In genomic region chr9:116553181-116553580, GRCm38 (mm10) we compare ENCODE assay signal across 9 mouse cellular contexts.
DNase-seq lines count a peak whose midpoint lies in the region; ATAC-seq and TF ChIP-seq lines count a peak whose summit lies in the region.
"Had no signal": no experiment of that assay in that cellular context is flagged by ENCODE, and none has a peak within 500 bp of the region (broad histone marks: within the 10 kb centered on the region; RNA-seq: fewer than 3 reads in every experiment).

No protein-coding gene starts in this region.

- no peak overlapping the region for H3K9ac ChIP-seq in heart, postnatal 0 days (replicated peaks; ENCODE audit: low read depth, low read length)
- H3K9ac ChIP-seq in forebrain, embryonic 11.5 days (ENCODE audit: low read length), result no peak overlapping the region
- H3K9ac ChIP-seq: stomach, embryonic 15.5 days had no signal

- H3K27me3 ChIP-seq in heart, postnatal 0 days (ENCODE audit: control insufficient read depth, insufficient read depth, low read length), result no peaks in the 10 kb centered on the region
- H3K27me3 ChIP-seq in forebrain, embryonic 11.5 days (ENCODE audit: control insufficient read depth, insufficient read depth, low read length), result no peaks in the 10 kb centered on the region
- H3K27me3 ChIP-seq: stomach, embryonic 15.5 days had no signal

- TF ChIP-seq EP300 in heart, postnatal 0 days (IDR thresholded peaks at IDR 0.05; ENCODE audit: low read depth), result no peak

- H3K9me3 ChIP-seq in heart, postnatal 0 days (replicated peaks; ENCODE audit: control insufficient read depth, low read length), result no peaks in the 10 kb centered on the region
- no peaks in the 10 kb centered on the region for H3K9me3 ChIP-seq in forebrain, embryonic 11.5 days (ENCODE audit: control insufficient read depth, low read length)
- H3K9me3 ChIP-seq: stomach, embryonic 15.5 days had no signal

- H3K4me3 ChIP-seq in heart, postnatal 0 days (ENCODE audit: low read depth, low read length), result no peak overlapping the region
- no peak overlapping the region for H3K4me3 ChIP-seq in forebrain, embryonic 11.5 days (ENCODE audit: low read depth, low read length)
- H3K4me3 ChIP-seq: stomach, embryonic 15.5 days had no signal

- no peak overlapping the region for H3K4me2 ChIP-seq in heart, postnatal 0 days (ENCODE audit: low read depth, low read length)
- H3K4me2 ChIP-seq in forebrain, embryonic 11.5 days (ENCODE audit: low read depth, low read length, severe bottlenecking), result no peak overlapping the region
- H3K4me2 ChIP-seq: stomach, embryonic 15.5 days had no signal

- 0 out of 2 replicates have a peak, but pooled peaks cover 3% of the 10 kb centered on the region for H3K4me1 ChIP-seq in heart, postnatal 0 days (ENCODE audit: control insufficient read depth, insufficient read depth)
- no peaks in the 10 kb centered on the region for H3K4me1 ChIP-seq in forebrain, embryonic 11.5 days (replicated peaks; ENCODE audit: control insufficient read depth, insufficient read depth, low read length)
- H3K4me1 ChIP-seq: stomach, embryonic 15.5 days had no signal

- no peak for ATAC-seq in heart, postnatal 0 days (ENCODE audit: insufficient read depth, low read depth)
- ATAC-seq in inflammation-experienced regulatory T-cells, adult 6 months, result no peak
- ATAC-seq in forebrain, embryonic 11.5 days (replicated peaks; ENCODE audit: low FRiP score), result no peak

- H3K27ac ChIP-seq in heart, postnatal 0 days (ENCODE audit: low read depth), result no peak overlapping the region
- no peak overlapping the region for H3K27ac ChIP-seq in forebrain, embryonic 11.5 days (ENCODE audit: low read depth, low read length)
- H3K27ac ChIP-seq: stomach, embryonic 15.5 days had no signal

- no peaks in the 10 kb centered on the region for H3K36me3 ChIP-seq in heart, postnatal 0 days (replicated peaks; ENCODE audit: control insufficient read depth, insufficient read depth, low read length)
- no peaks in the 10 kb centered on the region for H3K36me3 ChIP-seq in forebrain, embryonic 11.5 days (ENCODE audit: control insufficient read depth, insufficient read depth, low read length)
- H3K36me3 ChIP-seq: stomach, embryonic 15.5 days had no signal

- WGBS in heart, postnatal 0 days, result 82% methylated on average over 3 of the region's 3 CpGs
- WGBS in forebrain, embryonic 11.5 days, result 89% methylated on average over 3 of the region's 3 CpGs

- DNase-seq in heart, postnatal 0 days (ENCODE audit: low spot score), result no peak
- DNase-seq in heart, postnatal 4 days, result no peak
- peak; percentile 23 for DNase-seq in urinary bladder, postnatal 25 days (ENCODE audit: low spot score)
- DNase-seq in urinary bladder, postnatal 4 days (ENCODE audit: low spot score in 2 of 2), result no peak
- peak; percentile 17 to 30 for DNase-seq in heart, postnatal 14 days
- DNase-seq in adrenal gland, postnatal 25 days, result no peak
- no peak for DNase-seq in forebrain, embryonic 11.5 days (ENCODE audit: low spot score)

- intact Hi-C loops in heart, postnatal 14 days (cut with DNase I), result loop anchor here (2.0 kb wide), 1 partner anchor 126 kb away; no protein-coding TSS in a partner anchor

- TF ChIP-seq CTCF in heart, postnatal 0 days (IDR thresholded peaks at IDR 0.05; ENCODE audit: low read depth), result peak; percentile 51

Comparison
In these comparisons a context has a peak if more than half of its experiments do, and no peak if none do; other contexts are left out.
1. DNase-seq: peak in urinary bladder, postnatal 25 days (single experiment) and heart, postnatal 14 days (2 of 2); none in heart, postnatal 0 days (single experiment), heart, postnatal 4 days (single experiment), urinary bladder, postnatal 4 days (0 of 2), adrenal gland, postnatal 25 days (single experiment) and forebrain, embryonic 11.5 days (single experiment).